Mouse (Mus musculus): ENCODE data around the gene Myh6.

DNA sequence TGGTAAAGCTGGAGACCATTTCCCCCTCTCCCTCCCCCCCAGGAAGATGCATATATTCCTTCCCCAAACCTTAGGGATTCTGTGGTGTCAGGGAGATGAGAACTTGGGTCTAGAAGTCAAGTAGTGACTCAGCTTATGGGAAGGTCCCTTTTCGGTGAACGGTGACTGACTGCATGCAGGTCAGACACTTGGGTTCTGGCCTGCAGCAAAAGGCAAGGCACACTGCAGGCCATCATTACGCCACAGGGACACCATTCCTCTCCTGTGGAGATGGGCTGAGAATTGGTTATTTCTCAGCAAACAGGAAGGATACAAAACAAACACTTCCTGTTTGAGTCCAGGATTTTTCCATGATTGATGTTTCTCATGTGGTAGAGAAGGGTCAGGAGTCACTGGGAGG is 7.5 kb downstream of the Myh6 start:
- TF ChIP-seq CTCF (IDR thresholded peaks at IDR 0.05; ENCODE audit: insufficient read depth, low read depth, low read length), result no peak
- TF ChIP-seq POLR2A (IDR thresholded peaks at IDR 0.05; ENCODE audit: insufficient read depth, low read depth, low read length), result no peak
